Mouse (Mus musculus) G1E (cell line): ENCODE measurements around the gene Tldc2. TPM values are rescaled to one million over a fixed set of nuclear protein-coding genes. Genes with fewer than 3 reads are reported as not detected.

Experiments used
- ATAC-seq: 2 replicates; pipeline ENCODE4 v1.8.0; 2016; ENCODE audit warnings: mild to moderate bottlenecking; ENCODE audit not compliant: insufficient number of reproducible peaks, poor library complexity, low FRiP score, severe bottlenecking; ENCODE audit errors: extremely low read depth
- DNase-seq: peaks from one replicate; pipeline ENCODE4 v3.0.0; 2012; ENCODE audit warnings: low spot score
- H3K27me3 ChIP-seq: 2 replicates; pipeline ENCODE4 v1.6.1; 2012; ENCODE audit warnings: mild to moderate bottlenecking, low read length, inconsistent platforms; ENCODE audit not compliant: insufficient read depth
- H3K36me3 ChIP-seq: replicated peaks from 2 replicates; pipeline ENCODE3; 2012; ENCODE audit warnings: mild to moderate bottlenecking, inconsistent platforms
- H3K4me1 ChIP-seq: 2 replicates; pipeline ENCODE4 v1.6.1; 2012; ENCODE audit warnings: low read depth, low read length, inconsistent platforms, mixed read lengths; ENCODE audit not compliant: insufficient read depth
- H3K4me3 ChIP-seq: 2 replicates; pipeline ENCODE4 v1.5.1; 2012; ENCODE audit warnings: low read depth, mild to moderate bottlenecking, inconsistent platforms, low read length, moderate library complexity, mixed read lengths
- H3K9me3 ChIP-seq: replicated peaks from 2 replicates; pipeline ENCODE4 v1.6.1; 2012; ENCODE audit warnings: inconsistent platforms
- CTCF ChIP-seq: IDR thresholded peaks from 2 replicates; pipeline ENCODE4 v1.5.1; 2012; ENCODE audit warnings: low read depth, low read length, inconsistent platforms, mixed read lengths
- GATA1 ChIP-seq: IDR thresholded peaks from 2 replicates; pipeline ENCODE4 v1.6.1; 2012; ENCODE audit warnings: borderline replicate concordance, low read length, inconsistent platforms, mixed read lengths
- GATA2 ChIP-seq: IDR thresholded peaks from 2 replicates; pipeline ENCODE4 v1.6.1; 2012; ENCODE audit warnings: low read depth, low read length, inconsistent platforms, borderline replicate concordance
- POLR2AphosphoS5 ChIP-seq: IDR thresholded peaks from 2 replicates; pipeline ENCODE4 v1.6.1; 2012; ENCODE audit warnings: low read depth, low read length, inconsistent platforms; ENCODE audit not compliant: insufficient replicate concordance
- TAL1 ChIP-seq: conservative IDR thresholded peaks from 2 replicates; pipeline ENCODE4 v1.6.1; 2012; ENCODE audit warnings: low read depth, low read length, inconsistent platforms, mixed read lengths
- polyA plus RNA-seq: library from polyadenylated mRNA; stranded (reverse); fragments of >175 nt; gene quantifications from 2 replicates; pipeline ENCODE4 v1.2.3, GENCODE M21; 2012
- total RNA-seq, 2 experiments: library from RNA; stranded (forward) in 1 of 2; stranded (reverse) in 1 of 2; fragments of 200-1000 nt in 1 of 2; fragments of >200 nt in 1 of 2; fragmentation: Nextera tagmentation in 1 of 2; gene quantifications; 2 replicates each; pipeline ENCODE4 v1.2.3; 2014 to 2017

Gene Tldc2
- total and polyA plus RNA-seq, 3 experiments: not detected

DNA sequence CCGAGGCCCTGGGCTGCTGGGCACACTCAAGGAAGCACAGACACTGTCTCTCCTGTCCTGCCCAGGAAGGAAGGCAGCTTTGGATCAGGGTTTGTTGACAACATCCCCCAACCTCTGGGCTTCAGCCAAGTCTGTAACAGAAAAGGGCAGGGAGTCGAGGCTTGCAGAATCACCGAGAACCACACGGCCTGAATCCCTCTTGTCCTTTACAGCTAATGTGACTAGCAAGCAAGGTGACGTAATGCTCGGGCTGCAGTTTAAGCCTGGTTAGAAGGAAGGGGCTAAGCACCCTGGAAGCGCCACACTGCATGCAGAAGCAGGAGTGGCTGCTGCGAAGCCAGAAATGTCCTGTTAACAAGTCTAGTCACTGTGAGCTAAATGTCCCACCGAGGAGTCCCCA is 16.5 kb upstream of the Tldc2 start:
- no peaks in the 10 kb centered on the region for H3K9me3 ChIP-seq
- peaks cover 65% of the 10 kb centered on the region for H3K27me3 ChIP-seq
- no peak for ATAC-seq
- TF ChIP-seq GATA2 (no peak), TAL1 (no peak), CTCF (no peak), POLR2AphosphoS5 (no peak), GATA1 (no peak)
- peaks cover 5% of the 10 kb centered on the region; the same call in 1 of the 2 replicates for H3K4me1 ChIP-seq
- H3K4me3 ChIP-seq: no peak overlapping the region
- DNase-seq: no peak
- no peaks in the 10 kb centered on the region for H3K36me3 ChIP-seq

DNA sequence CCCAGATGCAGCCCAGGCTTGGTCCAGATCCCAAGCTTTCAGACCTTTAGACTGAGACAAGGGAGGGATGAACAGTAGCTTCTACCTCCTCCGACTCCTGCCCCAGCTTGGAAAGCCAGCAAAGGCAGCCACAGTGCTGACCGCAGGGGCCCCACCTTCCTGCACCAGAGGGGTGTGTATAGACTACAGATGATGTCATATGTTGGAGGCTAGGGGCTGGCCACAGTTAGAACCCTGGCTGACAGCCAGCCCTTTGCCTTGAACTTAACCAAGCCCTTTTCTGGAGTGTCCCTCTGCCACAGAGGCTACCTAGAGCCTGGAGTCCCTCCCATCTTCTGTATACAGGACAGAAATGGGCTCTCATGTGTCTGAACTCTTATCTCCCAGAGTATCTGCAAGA is 15.3 kb upstream of the Tldc2 start:
- peaks cover 5% of the 10 kb centered on the region; the same call in 1 of the 2 replicates for H3K4me1 ChIP-seq
- no peaks in the 10 kb centered on the region for H3K9me3 ChIP-seq
- H3K36me3 ChIP-seq: no peaks in the 10 kb centered on the region
- DNase-seq (no peak), ATAC-seq (no peak)
- H3K27me3 ChIP-seq: peaks cover 59% of the 10 kb centered on the region
- TF ChIP-seq CTCF: no peak
- no peak for TF ChIP-seq POLR2AphosphoS5
- TF ChIP-seq TAL1: no peak
- TF ChIP-seq GATA2: no peak
- no peak for TF ChIP-seq GATA1
- no peak overlapping the region for H3K4me3 ChIP-seq

DNA sequence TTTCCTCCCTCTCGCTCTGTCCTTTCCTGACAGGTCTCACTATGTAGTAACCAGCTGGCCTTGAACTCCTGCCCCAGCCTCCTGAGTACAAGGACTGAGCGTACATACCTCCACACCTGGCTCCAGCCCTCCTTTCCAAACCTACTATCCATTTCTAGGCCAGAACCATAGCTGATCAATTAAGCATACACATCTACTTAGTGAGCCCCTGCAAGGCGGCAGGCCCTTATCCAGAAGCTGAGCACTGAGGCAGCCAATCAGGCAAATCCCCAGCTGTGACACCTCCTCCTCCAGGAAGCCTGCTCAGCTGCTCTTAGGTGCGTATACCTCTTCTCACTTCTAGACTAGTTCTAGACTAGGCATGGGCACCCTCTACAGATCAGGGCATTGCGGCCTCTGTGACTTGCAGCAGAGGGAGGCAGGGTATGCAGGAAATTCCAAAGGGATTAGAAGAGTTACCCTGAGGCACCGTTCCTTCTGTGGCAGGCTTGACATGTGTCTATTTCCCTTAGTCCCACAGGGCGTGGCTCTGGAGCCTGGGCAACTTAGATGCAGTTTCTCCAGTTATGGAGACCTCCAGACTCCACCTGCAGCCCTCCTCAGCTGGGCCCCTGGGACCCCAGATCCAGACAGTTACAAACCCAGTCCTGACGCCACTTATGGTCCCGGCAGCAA is 14.4 kb upstream of the Tldc2 start:
- DNase-seq (no peak), ATAC-seq (no peak)
- TF ChIP-seq GATA1: no peak
- TF ChIP-seq POLR2AphosphoS5: no peak
- TF ChIP-seq TAL1: no peak
- TF ChIP-seq GATA2: no peak
- H3K36me3 ChIP-seq: no peaks in the 10 kb centered on the region
- H3K4me1 ChIP-seq: peaks cover 5% of the 10 kb centered on the region; the same call in 1 of the 2 replicates
- H3K4me3 ChIP-seq: no peak overlapping the region
- H3K27me3 ChIP-seq: peaks cover 56% of the 10 kb centered on the region
- H3K9me3 ChIP-seq: no peaks in the 10 kb centered on the region

DNA sequence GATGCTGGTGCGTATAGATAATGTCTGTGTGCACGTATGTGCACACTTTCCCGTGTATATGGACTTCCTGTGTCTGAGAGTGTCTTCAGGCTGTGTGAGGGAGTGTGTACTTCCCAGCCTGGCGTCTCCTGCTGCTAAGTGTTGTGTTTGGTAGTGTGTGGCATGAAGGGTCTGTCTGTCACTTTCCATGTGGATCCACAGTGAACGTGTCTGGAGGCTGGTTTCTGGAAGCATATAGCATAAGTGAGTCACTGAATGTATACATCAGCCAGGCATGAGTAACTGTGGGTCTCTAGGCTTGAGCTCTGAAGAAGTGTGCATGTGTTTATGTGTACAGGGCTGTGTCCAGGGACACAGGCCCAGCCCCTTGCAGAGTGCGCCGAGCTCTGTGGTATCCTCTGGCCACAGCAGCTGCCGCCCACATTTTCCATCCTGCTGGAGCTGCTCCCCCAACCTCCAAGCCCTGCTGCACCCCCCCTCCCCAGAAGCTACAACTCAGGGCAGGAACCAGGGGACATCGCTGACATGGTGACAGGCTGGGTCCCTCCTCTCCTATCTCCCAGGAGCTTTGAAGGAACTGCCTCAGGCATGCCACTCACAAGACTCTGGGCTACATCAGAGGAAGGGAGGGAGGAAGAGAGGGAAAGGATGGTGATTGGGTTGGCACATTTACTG is 13.3 kb upstream of the Tldc2 start:
- H3K4me1 ChIP-seq: peaks cover 4% of the 10 kb centered on the region; the same call in 1 of the 2 replicates
- no peak for ATAC-seq
- H3K9me3 ChIP-seq: peaks cover 5% of the 10 kb centered on the region
- no peaks in the 10 kb centered on the region for H3K36me3 ChIP-seq
- H3K27me3 ChIP-seq: peaks cover 59% of the 10 kb centered on the region
- TF ChIP-seq TAL1 (no peak), GATA2 (no peak), GATA1 (no peak), CTCF (no peak), POLR2AphosphoS5 (no peak)
- no peak overlapping the region for H3K4me3 ChIP-seq
- no peak for DNase-seq

DNA sequence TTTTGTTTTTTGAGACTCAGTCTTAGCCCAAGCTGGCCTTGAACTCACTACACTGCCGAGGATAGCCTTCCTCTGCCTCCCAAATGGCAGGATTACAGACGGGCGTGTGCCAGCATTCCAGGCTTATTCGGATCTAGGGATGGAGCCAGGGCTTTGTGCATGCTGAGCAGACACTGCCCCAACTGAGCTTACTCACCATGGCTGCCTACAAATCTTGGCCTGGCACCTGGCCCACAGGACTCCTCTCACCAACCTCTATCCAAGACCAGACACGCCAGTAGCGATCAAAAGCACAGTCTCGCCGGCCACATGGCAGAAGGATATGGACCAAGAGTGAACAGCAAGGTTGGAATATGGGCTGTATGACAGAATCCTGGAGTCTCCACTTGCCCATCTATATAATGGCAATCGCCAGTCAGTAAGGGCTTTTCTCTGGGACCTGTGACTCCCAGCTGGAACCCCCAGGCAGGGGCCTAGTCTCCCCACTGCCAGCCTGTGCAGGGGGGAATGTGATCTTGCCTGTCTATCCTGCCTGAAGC is 12.6 kb upstream of the Tldc2 start:
- Histone ChIP-seq H3K27me3 (peaks cover 51% of the 10 kb centered on the region), H3K9me3 (peaks cover 13% of the 10 kb centered on the region), H3K36me3 (no peaks in the 10 kb centered on the region), H3K4me1 (peaks cover 4% of the 10 kb centered on the region; the same call in 1 of the 2 replicates), H3K4me3 (no peak overlapping the region)
- ATAC-seq (no peak), DNase-seq (no peak)
- TF ChIP-seq GATA1: no peak
- no peak for TF ChIP-seq GATA2
- no peak for TF ChIP-seq CTCF
- TF ChIP-seq TAL1: no peak
- no peak for TF ChIP-seq POLR2AphosphoS5

DNA sequence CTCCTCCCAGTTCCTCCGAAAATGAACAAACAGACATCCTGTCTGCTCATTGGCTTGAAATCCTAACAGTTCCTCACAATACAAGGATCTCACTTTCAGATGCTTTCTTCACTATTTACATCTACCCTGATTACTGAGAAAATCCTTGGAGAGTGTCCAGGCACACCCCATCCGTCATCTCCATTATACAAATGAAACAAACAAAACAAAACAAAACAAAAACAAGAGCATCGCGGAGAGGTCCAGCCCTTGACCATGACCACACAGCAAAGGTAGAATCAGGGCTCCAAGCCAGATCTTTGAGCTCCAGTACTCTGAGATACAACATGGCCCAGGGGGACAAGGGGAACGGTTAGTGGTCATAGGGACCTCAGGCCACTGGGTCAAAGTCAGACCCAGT is 12.1 kb upstream of the Tldc2 start:
- Histone ChIP-seq H3K4me3 (no peak overlapping the region), H3K36me3 (no peaks in the 10 kb centered on the region), H3K4me1 (peaks cover 4% of the 10 kb centered on the region; the same call in 1 of the 2 replicates), H3K9me3 (peaks cover 18% of the 10 kb centered on the region), H3K27me3 (peaks cover 50% of the 10 kb centered on the region)
- DNase-seq (no peak), ATAC-seq (no peak)
- no peak for TF ChIP-seq GATA2
- TF ChIP-seq CTCF: no peak
- no peak for TF ChIP-seq POLR2AphosphoS5
- no peak for TF ChIP-seq TAL1
- no peak for TF ChIP-seq GATA1
